Mouse (Mus musculus) forebrain, embryonic 14.5 days (tissue): ENCODE measurements around the gene C1qtnf7. TPM values are rescaled to one million over a fixed set of nuclear protein-coding genes. Genes with fewer than 3 reads are reported as not detected.

Experiments used
- ATAC-seq: fragments of 200-750 bp; cut with Nextera tagmentation; 2 replicates; pipeline ENCODE4 v1.8.0; 2017; ENCODE audit warnings: mild to moderate bottlenecking, moderate library complexity
- DNase-seq: peaks from one replicate; pipeline ENCODE4 v3.0.0-alpha.2; 2015; ENCODE audit warnings: low spot score
- H3K27ac ChIP-seq: fragments of 300-500 bp; sonication (generic); 2 replicates; pipeline ENCODE4 v1.5.1; 2014; ENCODE audit warnings: low read depth, mild to moderate bottlenecking, control low read depth, low read length, moderate library complexity
- H3K27me3 ChIP-seq: fragments of 300-500 bp; sonication (generic); replicated peaks from 2 replicates; pipeline ENCODE4 v1.6.1; 2014; ENCODE audit warnings: low read length, control low read depth, mixed read lengths; ENCODE audit not compliant: control insufficient read depth, insufficient read depth
- H3K36me3 ChIP-seq: fragments of 300-500 bp; sonication (generic); 2 replicates; pipeline ENCODE4 v1.6.1; 2014; ENCODE audit warnings: low read length, control low read depth; ENCODE audit not compliant: control insufficient read depth, insufficient read depth
- H3K4me1 ChIP-seq: fragments of 300-500 bp; sonication (generic); 2 replicates; pipeline ENCODE4 v1.6.1; 2014; ENCODE audit warnings: antibody characterized with exemption, low read length, control low read depth; ENCODE audit not compliant: control insufficient read depth, insufficient read depth
- H3K4me2 ChIP-seq: fragments of 300-500 bp; sonication (generic); 2 replicates; pipeline ENCODE4 v1.6.1; 2014; ENCODE audit warnings: mild to moderate bottlenecking, control low read depth, low read length
- H3K4me3 ChIP-seq: fragments of 300-500 bp; sonication (generic); 2 replicates; pipeline ENCODE4 v1.5.1; 2014; ENCODE audit warnings: low read depth, low read length, control low read depth
- H3K9ac ChIP-seq: fragments of 300-500 bp; sonication (generic); 2 replicates; pipeline ENCODE4 v1.6.1; 2014; ENCODE audit warnings: mild to moderate bottlenecking, low read length, control low read depth, moderate library complexity
- H3K9me3 ChIP-seq: fragments of 300-500 bp; sonication (generic); replicated peaks from 2 replicates; pipeline ENCODE4 v1.6.1; 2016; ENCODE audit warnings: low read length, control low read depth, mixed read lengths; ENCODE audit not compliant: control insufficient read depth
- WGBS: fragments of 180-500 bp; shearing (Covaris S2); extraction: QIAGEN DNeasy Blood & Tissue Kit; methylation state at CpG from one replicate; pipeline ENCODE4 v1.1.7; 2014; 5-methylcytosine and 5-hydroxymethylcytosine counted together
- polyA plus RNA-seq: library from polyadenylated mRNA; unstranded; fragments of >200 nt; fragmentation: Nextera tagmentation; extraction: Ambion mirVana; gene quantifications from 2 replicates; pipeline ENCODE4 v1.2.1, GENCODE M21; 2014

The C1qtnf7 gene
- polyA plus RNA-seq, 1 experiment from 2014 or later, result 1.1 TPM

DNA sequence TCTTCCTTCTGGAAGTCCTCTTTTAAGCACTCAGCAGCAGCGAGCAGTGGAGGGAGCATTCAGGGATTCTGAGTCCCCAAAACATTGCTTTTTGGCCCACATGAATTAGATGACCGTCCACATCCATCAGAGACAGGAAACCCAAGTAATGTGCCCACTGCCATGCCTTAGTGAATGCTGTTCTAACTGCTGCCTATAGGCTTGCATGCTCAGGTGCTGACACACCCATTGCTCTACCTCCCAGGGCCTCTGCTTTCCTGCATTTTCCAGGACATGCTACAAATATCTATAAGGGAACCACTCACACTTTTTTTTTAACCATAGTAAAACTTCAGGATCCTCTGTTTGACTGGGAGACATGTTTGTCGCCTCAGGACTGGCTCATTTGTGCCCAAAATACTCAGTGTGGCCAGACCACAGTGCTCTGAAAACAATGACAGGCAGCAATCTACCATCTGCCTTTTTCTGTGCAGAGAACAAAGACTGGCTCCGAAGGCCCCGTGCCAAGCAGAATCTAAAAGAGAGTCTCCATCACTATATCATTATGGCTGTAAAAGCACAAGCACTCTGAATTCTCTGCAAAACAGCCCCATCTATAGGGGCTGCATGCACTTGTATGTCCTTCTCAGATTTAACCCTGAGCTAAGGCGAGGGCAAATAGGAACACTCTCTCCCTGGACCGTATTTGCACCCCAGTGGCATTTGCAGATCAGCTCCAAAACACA, 106.4 kb downstream of the C1qtnf7 start:
- H3K9ac ChIP-seq, result no peak overlapping the region
- ATAC-seq (peak; percentile 89), DNase-seq (peak; percentile 72)
- 54% methylated on average over 7 of the region's 7 CpGs for WGBS
- H3K4me3 ChIP-seq, result no peak overlapping the region
- H3K27ac ChIP-seq, result 0 out of 2 replicates have a peak overlapping the region, but pooled peaks have one; percentile 27
- H3K27me3 ChIP-seq, result no peaks in the 10 kb centered on the region
- no peaks in the 10 kb centered on the region for H3K36me3 ChIP-seq
- no peaks in the 10 kb centered on the region for H3K9me3 ChIP-seq
- H3K4me1 ChIP-seq, result peaks cover 7% of the 10 kb centered on the region
- H3K4me2 ChIP-seq, result no peak overlapping the region

DNA sequence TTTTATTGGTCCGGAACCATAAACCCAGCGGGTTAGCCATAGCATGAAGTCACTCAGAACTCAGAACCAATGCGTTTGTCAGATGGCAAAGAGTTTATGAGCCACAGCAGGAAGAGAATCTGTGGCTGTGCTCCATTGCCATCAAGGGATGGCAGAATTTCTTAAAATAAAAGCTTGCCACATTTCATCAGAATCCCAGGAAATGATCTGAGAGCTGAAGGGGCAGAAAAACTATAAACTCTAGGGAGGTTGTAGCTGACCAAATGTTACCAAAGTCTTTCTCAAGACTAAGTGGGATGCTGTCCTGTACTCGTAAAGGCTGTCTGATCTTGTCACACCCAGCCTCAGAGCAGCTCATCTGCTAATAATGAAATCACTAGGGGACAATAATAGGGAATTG, 110.1 kb downstream of the C1qtnf7 start:
- no peak overlapping the region for H3K4me3 ChIP-seq

GRCm38 (mm10) chr5:43634071-43634601, 118.8 kb downstream of the C1qtnf7 start:
- no peak overlapping the region for H3K27ac ChIP-seq
- H3K4me3 ChIP-seq, result no peak overlapping the region
- ATAC-seq, result peak; percentile 34; the same call in 1 of the 2 replicates
- DNase-seq, result no peak
- no peaks in the 10 kb centered on the region for H3K9me3 ChIP-seq
- no peaks in the 10 kb centered on the region for H3K36me3 ChIP-seq
- H3K9ac ChIP-seq, result no peak overlapping the region
- no peaks in the 10 kb centered on the region for H3K27me3 ChIP-seq
- H3K4me2 ChIP-seq, result no peak overlapping the region
- H3K4me1 ChIP-seq, result no peaks in the 10 kb centered on the region
- 85% methylated on average over 5 of the region's 5 CpGs for WGBS

More for the DNA sequence above, 110.1 kb downstream of the C1qtnf7 start:
- no peak for ATAC-seq
- 89% methylated on average over 4 of the region's 4 CpGs for WGBS
- H3K9ac ChIP-seq, result no peak overlapping the region
- H3K27ac ChIP-seq, result no peak overlapping the region
- H3K36me3 ChIP-seq, result no peaks in the 10 kb centered on the region
- no peaks in the 10 kb centered on the region for H3K9me3 ChIP-seq
- H3K4me1 ChIP-seq, result peaks cover 7% of the 10 kb centered on the region
- H3K27me3 ChIP-seq, result no peaks in the 10 kb centered on the region
- DNase-seq, result no peak
- no peak overlapping the region for H3K4me2 ChIP-seq

- peak; percentile 78 for DNase-seq
- H3K4me1 ChIP-seq, result no peaks in the 10 kb centered on the region
- H3K27ac ChIP-seq, result no peak overlapping the region
- no peak overlapping the region for H3K9ac ChIP-seq
- WGBS, result 33% methylated on average over 9 of the region's 9 CpGs
- peak; percentile 86 for ATAC-seq
- no peaks in the 10 kb centered on the region for H3K9me3 ChIP-seq
- H3K4me3 ChIP-seq, result no peak overlapping the region
- no peak overlapping the region for H3K4me2 ChIP-seq
- H3K27me3 ChIP-seq, result no peaks in the 10 kb centered on the region
- no peaks in the 10 kb centered on the region for H3K36me3 ChIP-seq
These were observed 119.3 kb downstream of the C1qtnf7 start for GRCm38 (mm10) chr5:43634602-43635081.

DNA sequence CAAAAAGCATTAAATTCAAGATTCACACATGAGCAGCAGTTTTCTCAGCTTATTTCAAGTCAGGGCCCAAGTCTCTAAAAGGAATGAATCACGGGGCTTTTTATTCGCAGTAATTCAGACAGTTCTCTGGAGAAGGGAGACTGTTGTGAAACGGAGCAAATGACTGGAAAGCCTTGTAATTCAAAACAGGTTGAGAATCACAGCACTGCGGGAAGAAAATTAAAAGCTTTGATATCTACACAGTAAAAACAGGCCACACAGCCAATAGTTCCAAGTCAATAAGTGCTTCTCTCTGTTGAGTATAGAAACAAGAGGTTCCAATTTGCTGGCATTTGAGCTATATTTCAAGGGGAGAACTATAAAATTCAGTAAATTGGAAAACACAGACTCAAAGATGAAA, 129.7 kb downstream of the C1qtnf7 start:
- H3K4me1 ChIP-seq, result no peaks in the 10 kb centered on the region
- DNase-seq (no peak), ATAC-seq (no peak)
- no peak overlapping the region for H3K27ac ChIP-seq
- 60% methylated on average over 4 of the region's 4 CpGs for WGBS
- H3K9ac ChIP-seq, result no peak overlapping the region
- no peak overlapping the region for H3K4me3 ChIP-seq
- no peak overlapping the region for H3K4me2 ChIP-seq
- H3K36me3 ChIP-seq, result no peaks in the 10 kb centered on the region
- no peaks in the 10 kb centered on the region for H3K9me3 ChIP-seq
- no peaks in the 10 kb centered on the region for H3K27me3 ChIP-seq

- Histone ChIP-seq H3K9ac (no peak overlapping the region), H3K4me1 (no peaks in the 10 kb centered on the region), H3K36me3 (no peaks in the 10 kb centered on the region), H3K27me3 (no peaks in the 10 kb centered on the region), H3K27ac (no peak overlapping the region), H3K4me2 (no peak overlapping the region), H3K4me3 (no peak overlapping the region), H3K9me3 (no peaks in the 10 kb centered on the region)
- WGBS, result 84% methylated on average over 12 of the region's 12 CpGs
- no peak for ATAC-seq
- DNase-seq, result no peak
These were observed 131.9 kb downstream of the C1qtnf7 start for GRCm38 (mm10) chr5:43647098-43647774.

DNA sequence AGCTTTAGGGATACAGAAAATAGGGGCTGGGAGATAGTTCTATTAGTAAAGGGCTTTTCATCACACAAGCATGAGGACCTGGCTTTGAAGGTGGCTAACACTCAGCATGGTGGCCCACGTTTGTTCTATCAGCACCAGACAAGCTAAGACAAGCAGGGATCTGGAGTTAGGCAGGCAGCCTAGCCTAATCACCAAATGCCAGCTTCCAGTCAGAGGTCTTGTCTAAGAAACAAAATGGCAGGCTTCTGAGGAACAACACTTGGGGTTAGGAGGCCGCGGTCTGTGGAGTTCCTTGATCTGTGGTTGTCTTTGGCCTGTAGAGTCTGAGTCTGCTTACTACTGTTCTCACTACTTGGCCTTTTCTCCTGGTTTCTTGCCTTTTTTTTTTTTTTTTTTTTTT, 146.2 kb downstream of the C1qtnf7 start:
- H3K9me3 ChIP-seq, result no peaks in the 10 kb centered on the region
- no peaks in the 10 kb centered on the region for H3K27me3 ChIP-seq
- H3K4me2 ChIP-seq, result peak overlapping the region; percentile 56; the same call in 1 of the 2 replicates
- H3K27ac ChIP-seq, result no peak overlapping the region
- DNase-seq (no peak), ATAC-seq (no peak)
- H3K4me1 ChIP-seq, result peaks cover 20% of the 10 kb centered on the region
- H3K9ac ChIP-seq, result no peak overlapping the region
- WGBS, result 86% methylated on average over 3 of the region's 3 CpGs
- no peaks in the 10 kb centered on the region for H3K36me3 ChIP-seq
- no peak overlapping the region for H3K4me3 ChIP-seq

- H3K4me2 ChIP-seq, result peak within 1 kb of the TSS; percentile 56
- WGBS, result 6% methylated on average over 19 of the region's 19 CpGs
- peak within 1 kb of the TSS; percentile 77 for H3K27ac ChIP-seq
- H3K9ac ChIP-seq, result peak within 1 kb of the TSS; percentile 58
- H3K4me3 ChIP-seq, result peak within 1 kb of the TSS; percentile 28
- ATAC-seq, result peak; percentile 77
- peak; percentile 70 for DNase-seq
- H3K4me1 ChIP-seq, result peaks cover 20% of the 10 kb centered on the region
- H3K27me3 ChIP-seq, result no peaks in the 10 kb centered on the region
- no peaks in the 10 kb centered on the region for H3K36me3 ChIP-seq
- H3K9me3 ChIP-seq, result no peaks in the 10 kb centered on the region
These were observed 146.9 kb downstream of the C1qtnf7 start, which contains the start of gene Cc2d2a for GRCm38 (mm10) chr5:43661997-43662961. Gene Cc2d2a, plus strand, starts transcription at chr5:43662346.
